Mouse (Mus musculus) lung, embryonic 14.5 days (tissue): Measurements from ENCODE around the gene Tmem91. TPM values are rescaled to one million over a fixed set of nuclear protein-coding genes. Genes with fewer than 3 reads are reported as not detected.

Experiments used
- ATAC-seq: fragments of 200-750 bp; cut with Nextera tagmentation; 2 replicates; pipeline ENCODE4 v1.8.0; 2017; ENCODE audit warnings: mild to moderate bottlenecking, moderate TSS enrichment, moderate library complexity; ENCODE audit not compliant: insufficient read depth
- DNase-seq: peaks from one replicate; pipeline ENCODE4 v3.0.0-alpha.2; 2015
- H3K27ac ChIP-seq: fragments of 300-500 bp; sonication (generic); 2 replicates; pipeline ENCODE4 v1.5.1; 2014; ENCODE audit warnings: low read depth, mild to moderate bottlenecking, moderate library complexity
- H3K27me3 ChIP-seq: fragments of 300-500 bp; sonication (generic); 2 replicates; pipeline ENCODE4 v1.6.1; 2014; ENCODE audit warnings: low read length, control low read depth; ENCODE audit not compliant: insufficient read depth
- H3K36me3 ChIP-seq: fragments of 300-500 bp; sonication (generic); 2 replicates; pipeline ENCODE4 v1.6.1; 2014; ENCODE audit warnings: control low read depth; ENCODE audit not compliant: insufficient read depth
- H3K4me1 ChIP-seq: fragments of 300-500 bp; sonication (generic); 2 replicates; pipeline ENCODE4 v1.6.1; 2014; ENCODE audit warnings: antibody characterized with exemption, control low read depth; ENCODE audit not compliant: insufficient read depth
- H3K4me2 ChIP-seq: fragments of 300-500 bp; sonication (generic); 2 replicates; pipeline ENCODE4 v1.6.1; 2014; ENCODE audit warnings: mild to moderate bottlenecking
- H3K4me3 ChIP-seq: fragments of 300-500 bp; sonication (generic); 2 replicates; pipeline ENCODE4 v1.5.1; 2014; ENCODE audit warnings: low read depth, low read length
- H3K9ac ChIP-seq: fragments of 300-500 bp; sonication (generic); 2 replicates; pipeline ENCODE4 v1.6.1; 2014
- H3K9me3 ChIP-seq: fragments of 300-500 bp; sonication (generic); 2 replicates; pipeline ENCODE4 v1.6.1; 2016; ENCODE audit warnings: low read depth, low read length, control low read depth
- CTCF ChIP-seq: IDR thresholded peaks from 2 replicates; pipeline ENCODE4 v1.5.1; 2016; ENCODE audit warnings: antibody characterized with exemption, low read depth
- WGBS: fragments of 180-500 bp; shearing (Covaris S2); extraction: QIAGEN DNeasy Blood & Tissue Kit; methylation state at CpG from one replicate; pipeline ENCODE4 v1.1.7; 2014; 5-methylcytosine and 5-hydroxymethylcytosine counted together
- polyA plus RNA-seq: library from polyadenylated mRNA; unstranded; fragments of >200 nt; fragmentation: Nextera tagmentation; extraction: Ambion mirVana; gene quantifications from 2 replicates; pipeline ENCODE4 v1.2.1, GENCODE M21; 2014

The Tmem91 gene
- polyA plus RNA-seq, 1 experiment from 2014 or later: 2.8 TPM

DNA sequence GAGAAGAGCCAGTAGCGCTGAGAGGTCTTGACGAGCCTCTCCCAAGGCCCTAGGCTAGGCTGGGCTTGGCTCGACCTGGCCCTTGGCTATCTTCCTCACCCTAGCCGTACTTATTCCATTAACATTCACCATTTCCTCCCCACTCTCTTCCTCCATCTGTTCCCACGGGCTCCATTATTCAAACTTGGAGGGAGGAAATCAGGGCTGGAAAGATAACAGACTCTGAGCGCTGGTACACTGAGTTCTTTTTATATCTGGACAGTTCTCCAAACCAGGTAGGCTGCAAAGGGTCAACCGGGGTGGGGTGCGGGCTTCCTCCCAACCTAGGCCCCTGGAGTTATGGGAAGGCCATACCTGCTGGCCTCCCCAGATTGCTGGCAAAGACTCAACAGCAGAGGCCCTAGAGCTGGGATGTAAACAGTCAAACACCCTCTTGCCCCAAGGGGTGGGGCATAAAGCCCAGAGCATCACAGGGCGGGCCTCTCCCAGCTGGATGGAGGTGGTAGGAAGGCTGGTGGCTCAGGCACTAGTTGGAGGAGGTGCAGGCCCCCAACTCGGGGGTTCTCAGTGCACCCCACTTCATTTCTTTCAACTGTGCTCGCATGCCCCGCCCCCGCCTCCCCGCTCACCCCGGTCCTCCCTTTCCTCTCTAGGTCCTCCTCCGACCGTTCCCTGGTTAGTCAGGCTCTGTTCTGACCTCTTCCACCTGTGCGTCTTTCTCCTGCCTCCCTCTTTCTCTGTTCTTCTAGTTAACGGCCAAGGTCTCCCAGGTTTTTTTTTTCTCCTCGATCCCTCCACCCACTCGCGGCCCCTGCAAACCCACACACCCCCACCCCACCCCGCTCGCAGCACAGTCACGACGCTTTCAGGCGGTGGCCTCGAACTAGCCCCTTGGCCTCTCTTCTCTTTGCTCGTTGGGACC is 48.2 kb downstream of the Tmem91 start, which contains the start of gene B3gnt8:
Gene B3gnt8 (plus strand): TSS at position 146 of the 922 bp plus-strand sequence.
- DNase-seq (peak; percentile 49), ATAC-seq (peak; percentile 38)
- H3K4me3 ChIP-seq: peak within 1 kb of the TSS; percentile 42
- no peaks in the 10 kb centered on the region for H3K27me3 ChIP-seq
- peaks cover 44% of the 10 kb centered on the region for H3K36me3 ChIP-seq
- WGBS: 11% methylated on average over 29 of the region's 29 CpGs
- peak within 1 kb of the TSS; percentile 48 for H3K9ac ChIP-seq
- no peak for TF ChIP-seq CTCF
- peaks cover 12% of the 10 kb centered on the region; the same call in 1 of the 2 replicates for H3K4me1 ChIP-seq
- H3K4me2 ChIP-seq: peak within 1 kb of the TSS; percentile 74
- no peaks in the 10 kb centered on the region for H3K9me3 ChIP-seq
- H3K27ac ChIP-seq: peak within 1 kb of the TSS; percentile 72

DNA sequence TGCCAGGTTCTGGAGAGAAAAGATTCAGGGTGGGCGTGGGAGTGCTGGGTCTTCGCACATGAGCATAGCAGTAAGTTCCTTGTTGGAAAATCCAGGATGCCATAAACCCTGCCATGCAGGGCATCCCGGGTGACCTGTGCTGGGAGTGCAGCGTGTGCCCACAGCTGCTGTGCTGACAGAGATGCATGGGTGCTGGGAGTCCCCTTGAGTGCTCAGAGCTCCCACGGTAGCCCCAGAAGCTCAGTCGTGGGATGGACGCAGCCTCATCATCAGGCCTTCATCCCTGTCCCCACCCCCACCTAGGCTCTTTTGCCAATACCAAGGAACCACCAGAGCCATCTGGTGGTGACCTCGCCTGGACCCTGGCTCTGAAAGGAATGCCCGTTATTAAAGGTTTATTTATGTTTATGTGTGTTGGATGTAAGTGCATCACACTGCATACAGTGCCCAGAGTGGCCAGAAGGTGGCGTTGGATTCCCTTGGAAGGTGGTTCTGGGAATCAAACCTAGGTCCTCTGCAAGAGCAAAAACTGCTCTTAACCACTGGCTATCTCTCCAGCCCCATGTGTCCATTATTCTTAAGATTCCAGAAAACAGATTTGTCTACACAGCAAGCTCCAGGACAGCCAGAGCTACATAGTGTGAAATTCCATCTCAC is 49.2 kb downstream of the Tmem91 start:
- no peak overlapping the region for H3K4me2 ChIP-seq
- H3K9ac ChIP-seq: no peak overlapping the region
- ATAC-seq (no peak), DNase-seq (peak; percentile 48)
- WGBS: 76% methylated on average over 10 of the region's 10 CpGs
- H3K36me3 ChIP-seq: peaks cover 47% of the 10 kb centered on the region
- H3K9me3 ChIP-seq: no peaks in the 10 kb centered on the region
- no peak overlapping the region for H3K4me3 ChIP-seq
- H3K27ac ChIP-seq: no peak overlapping the region
- no peaks in the 10 kb centered on the region for H3K27me3 ChIP-seq
- peaks cover 12% of the 10 kb centered on the region; the same call in 1 of the 2 replicates for H3K4me1 ChIP-seq
- TF ChIP-seq CTCF: peak; percentile 56

DNA sequence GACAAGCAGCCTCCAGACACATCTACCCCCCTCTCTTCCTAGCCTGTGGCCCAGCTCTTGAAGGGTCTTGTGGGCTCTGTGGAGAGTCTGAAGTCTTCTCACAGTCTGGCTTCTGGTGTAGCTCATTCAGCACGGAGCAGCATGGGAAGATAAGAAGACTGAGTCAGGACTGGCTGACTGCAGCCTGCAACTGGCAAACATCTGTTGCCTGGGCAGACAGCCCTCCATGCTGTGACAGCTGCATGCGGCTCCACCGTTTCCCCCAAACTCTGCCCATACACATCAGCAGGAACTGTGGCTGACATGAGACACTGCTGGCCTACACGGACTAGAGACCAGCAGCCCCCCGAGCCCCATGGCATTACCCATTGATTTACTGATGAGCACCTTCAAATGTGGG is 50.1 kb downstream of the Tmem91 start:
- Histone ChIP-seq H3K27me3 (no peaks in the 10 kb centered on the region), H3K4me1 (peaks cover 12% of the 10 kb centered on the region; the same call in 1 of the 2 replicates), H3K36me3 (peaks cover 38% of the 10 kb centered on the region), H3K4me2 (no peak overlapping the region), H3K9ac (no peak overlapping the region), H3K27ac (0 out of 2 replicates have a peak overlapping the region, but pooled peaks have one; percentile 26), H3K4me3 (no peak overlapping the region), H3K9me3 (no peaks in the 10 kb centered on the region)
- no peak for TF ChIP-seq CTCF
- ATAC-seq (peak; percentile 8; the same call in 1 of the 2 replicates), DNase-seq (peak; percentile 48)
- WGBS: 50% methylated on average over 5 of the region's 5 CpGs

DNA sequence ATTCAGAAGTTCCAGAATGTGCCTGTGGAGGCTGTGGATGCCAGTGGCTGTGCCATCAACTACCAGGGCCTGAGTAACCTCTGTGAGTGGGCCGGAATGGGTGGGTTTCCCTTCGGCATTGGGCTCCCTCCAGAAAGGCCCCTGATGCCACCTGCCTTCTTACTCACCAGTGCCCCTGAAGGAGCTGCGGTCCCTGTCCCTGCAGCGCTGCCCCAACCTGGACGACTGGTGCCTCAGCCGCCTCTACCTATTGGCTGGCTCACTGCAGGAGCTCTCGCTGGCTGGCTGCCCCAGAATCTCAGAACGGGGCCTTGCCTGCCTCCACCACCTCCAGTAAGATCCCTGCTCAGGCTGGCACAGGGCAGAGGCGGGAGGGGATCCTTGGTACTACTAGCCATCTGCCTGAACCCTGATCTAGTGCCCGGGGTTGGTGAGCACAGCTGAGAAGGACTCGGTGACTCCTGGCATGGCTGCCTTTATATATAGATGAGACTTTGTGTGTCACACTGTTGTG is 51.1 kb downstream of the Tmem91 start:
- Histone ChIP-seq H3K9ac (no peak overlapping the region), H3K36me3 (peaks cover 36% of the 10 kb centered on the region), H3K4me3 (no peak overlapping the region), H3K4me2 (no peak overlapping the region), H3K27ac (no peak overlapping the region), H3K27me3 (no peaks in the 10 kb centered on the region), H3K9me3 (no peaks in the 10 kb centered on the region), H3K4me1 (peaks cover 12% of the 10 kb centered on the region; the same call in 1 of the 2 replicates)
- WGBS: 87% methylated on average over 11 of the region's 11 CpGs
- TF ChIP-seq CTCF: no peak
- no peak for DNase-seq
- no peak for ATAC-seq

DNA sequence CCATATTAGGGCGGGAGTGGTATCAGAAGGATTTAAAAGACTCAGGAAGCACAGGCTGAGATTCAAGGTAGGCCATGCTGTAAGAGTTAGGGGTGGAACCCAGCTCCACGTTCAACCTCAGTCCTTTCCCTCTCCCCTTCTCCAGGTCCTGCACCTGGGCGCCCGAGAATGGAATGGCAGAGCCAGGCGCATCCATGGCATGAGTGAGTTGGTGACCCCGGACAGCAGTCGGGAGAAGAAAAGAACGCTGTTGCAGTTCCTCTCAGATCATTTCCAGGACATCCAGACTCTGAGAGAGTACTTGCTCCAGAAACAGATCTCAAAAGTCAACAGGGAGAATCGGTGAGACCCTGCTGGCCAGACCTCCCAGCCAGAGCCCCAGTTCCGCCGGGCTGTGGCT is 54.2 kb downstream of the Tmem91 start:
- H3K9me3 ChIP-seq: no peaks in the 10 kb centered on the region
- no peaks in the 10 kb centered on the region for H3K27me3 ChIP-seq
- H3K4me3 ChIP-seq: no peak overlapping the region
- H3K27ac ChIP-seq: no peak overlapping the region
- no peak overlapping the region for H3K4me2 ChIP-seq
- peaks cover 36% of the 10 kb centered on the region for H3K36me3 ChIP-seq
- 91% methylated on average over 11 of the region's 11 CpGs for WGBS
- ATAC-seq: no peak
- H3K4me1 ChIP-seq: no peaks in the 10 kb centered on the region
- DNase-seq: no peak
- H3K9ac ChIP-seq: no peak overlapping the region
- no peak for TF ChIP-seq CTCF

DNA sequence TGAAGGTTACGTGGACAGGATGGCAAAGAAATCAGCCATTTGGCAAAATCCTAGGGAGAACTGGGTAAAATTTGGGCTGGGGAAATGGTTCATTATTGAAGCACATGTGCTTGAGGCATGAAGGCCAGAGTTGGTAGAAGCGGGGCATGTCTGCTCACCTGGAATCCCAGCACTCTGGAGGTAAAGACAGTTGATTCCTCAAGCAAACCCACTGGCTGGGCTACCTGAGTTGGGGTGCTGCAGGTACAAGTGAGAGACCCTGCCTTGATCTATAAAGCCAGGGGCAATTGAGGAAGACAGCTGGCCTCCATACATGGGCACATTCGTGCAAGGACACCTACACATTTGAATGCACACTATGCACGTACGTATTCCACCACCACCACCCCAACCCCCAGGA is 54.9 kb downstream of the Tmem91 start:
- Histone ChIP-seq H3K9me3 (no peaks in the 10 kb centered on the region), H3K27me3 (peaks cover 2% of the 10 kb centered on the region; the same call in 1 of the 2 replicates), H3K4me2 (peak overlapping the region; percentile 69), H3K36me3 (peaks cover 32% of the 10 kb centered on the region), H3K9ac (0 out of 2 replicates have a peak overlapping the region, but pooled peaks have one; percentile 55), H3K4me3 (peak overlapping the region; percentile 57), H3K4me1 (no peaks in the 10 kb centered on the region), H3K27ac (no peak overlapping the region)
- ATAC-seq (no peak), DNase-seq (no peak)
- TF ChIP-seq CTCF: no peak
- WGBS: 92% methylated on average over 5 of the region's 5 CpGs

DNA sequence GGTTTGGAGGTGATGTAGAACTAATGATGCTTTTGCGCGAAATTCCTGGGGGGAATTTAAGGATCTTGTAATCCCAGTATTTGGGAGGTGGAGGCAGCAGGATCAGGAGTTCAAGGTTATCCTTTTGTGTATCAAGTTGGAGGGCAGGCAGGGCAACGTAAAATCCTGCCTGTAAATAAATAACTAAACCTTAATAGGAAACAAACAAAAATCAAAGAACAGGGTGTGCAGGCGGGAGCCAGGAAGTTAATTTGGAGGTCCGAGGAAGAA is 55.3 kb downstream of the Tmem91 start:
- ATAC-seq: no peak
- Histone ChIP-seq H3K27me3 (peaks cover 2% of the 10 kb centered on the region; the same call in 1 of the 2 replicates), H3K4me2 (peak overlapping the region; percentile 69), H3K4me3 (peak overlapping the region; percentile 57), H3K4me1 (no peaks in the 10 kb centered on the region), H3K9me3 (no peaks in the 10 kb centered on the region), H3K9ac (peak overlapping the region; percentile 55), H3K36me3 (peaks cover 28% of the 10 kb centered on the region), H3K27ac (no peak overlapping the region)
- TF ChIP-seq CTCF: no peak
- 14% methylated on average over 5 of the region's 5 CpGs for WGBS
- DNase-seq: no peak

Other genes with a start within 250 kb of the Tmem91 start
- 2.3 and 2.7 TPM in 2 replicates for gene Ceacam1, start 197.6 kb downstream of the Tmem91 start, polyA plus RNA-seq
- gene Ceacam2, start 135.3 kb downstream of the Tmem91 start, polyA plus RNA-seq: 0.11 TPM in 1 of 2 replicates, not detected in the other
- gene Erich4, start 59.3 kb downstream of the Tmem91 start, polyA plus RNA-seq: not detected in 2 replicates
- 27.8 and 33.5 TPM in 2 replicates for gene Dmac2, start 55.8 kb downstream of the Tmem91 start, polyA plus RNA-seq
- 3.5 and 4.0 TPM in 2 replicates for gene B3gnt8, start 48.5 kb downstream of the Tmem91 start, polyA plus RNA-seq
- gene Bckdha, start 16.2 kb downstream of the Tmem91 start, polyA plus RNA-seq: 40.2 and 42.1 TPM in 2 replicates
- 72.3 and 79.7 TPM in 2 replicates for gene Exosc5, start 16.0 kb downstream of the Tmem91 start, polyA plus RNA-seq
- gene B9d2, start 5.6 kb upstream of the Tmem91 start, polyA plus RNA-seq: 25.1 and 27.6 TPM in 2 replicates
- 4.0 and 4.1 TPM in 2 replicates for gene Tgfb1, start 11.8 kb upstream of the Tmem91 start, polyA plus RNA-seq
- gene Ccdc97, start 43.9 kb upstream of the Tmem91 start, polyA plus RNA-seq: 28.6 and 29.4 TPM in 2 replicates
- gene Hnrnpul1, start 79.6 kb upstream of the Tmem91 start, polyA plus RNA-seq: 80.3 and 82.0 TPM in 2 replicates
- gene Axl, start 113.5 kb upstream of the Tmem91 start, polyA plus RNA-seq: 44.1 and 46.5 TPM in 2 replicates
- gene Cyp2s1, start 141.7 kb upstream of the Tmem91 start, polyA plus RNA-seq: 3.2 and 3.8 TPM in 2 replicates
- gene Cyp2b10, start 222.5 kb upstream of the Tmem91 start, polyA plus RNA-seq: 0.47 TPM in 1 of 2 replicates, not detected in the other